Mouse (Mus musculus) CD4-positive, CD25-positive, alpha-beta regulatory T cell, adult 9 weeks (primary cell): Measurements from ENCODE around the gene Aunip. TPM values are rescaled to one million over a fixed set of nuclear protein-coding genes. Genes with fewer than 3 reads are reported as not detected.

Experiments
- polyA plus RNA-seq: library from polyadenylated mRNA; unstranded; fragments of 100-300 nt; shearing (Covaris generic); gene quantifications from one replicate; pipeline ENCODE4 v1.2.1, GENCODE M21; 2017

The Aunip gene
- 0.50 TPM for polyA plus RNA-seq

DNA sequence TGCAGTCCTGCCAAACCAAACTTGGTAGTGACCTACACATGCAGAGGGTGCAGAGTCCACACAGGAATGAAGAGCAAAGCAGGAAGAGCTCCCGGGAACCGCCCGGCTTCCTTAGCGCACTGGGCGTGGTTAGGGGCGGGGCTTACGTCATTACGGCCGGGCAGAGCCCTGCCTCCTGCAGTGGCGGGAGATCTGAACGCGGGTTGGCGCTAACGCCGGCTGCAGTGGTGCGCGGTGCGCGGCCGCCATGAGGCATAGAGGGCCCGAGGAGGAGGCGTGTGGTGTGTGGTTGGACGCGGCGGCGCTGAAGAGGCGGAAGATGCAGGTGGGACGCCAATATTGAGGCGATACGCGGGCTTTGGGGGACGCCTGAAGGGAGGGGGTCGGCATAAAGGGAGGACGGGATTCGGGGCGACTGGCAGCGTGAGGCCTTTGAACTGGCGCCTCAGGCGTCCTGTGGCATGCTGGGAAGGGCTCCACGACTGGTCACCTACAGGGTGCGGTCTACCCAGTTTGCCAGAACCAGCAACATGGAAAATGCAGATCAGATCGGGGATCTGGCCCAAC lies at the start of gene Aunip:
Gene Aunip (plus strand): TSS at position 155 of the 567 bp plus-strand sequence.

DNA sequence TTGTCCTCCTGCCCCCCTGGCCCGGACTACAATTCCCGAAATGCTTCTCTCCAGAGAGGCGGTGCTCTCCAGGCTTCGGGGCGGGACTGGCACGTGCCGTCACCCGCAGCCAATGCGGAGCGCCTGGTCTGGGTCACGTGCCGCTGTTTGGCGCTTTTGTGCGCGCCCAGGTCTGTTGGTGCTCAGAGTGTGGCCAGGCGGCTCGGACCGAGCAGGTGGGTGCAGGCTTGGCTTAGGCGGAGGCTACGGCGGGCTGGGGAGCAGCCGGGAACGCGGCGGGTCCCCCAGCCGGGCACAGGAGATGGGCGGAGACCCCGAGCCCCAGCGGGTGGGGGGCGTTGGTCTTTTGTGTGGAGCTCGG lies 42.6 kb upstream of the Aunip start, which contains the start of gene Stmn1:
Gene Stmn1 (plus strand): TSS at position 106 of the 361 bp plus-strand sequence.

DNA sequence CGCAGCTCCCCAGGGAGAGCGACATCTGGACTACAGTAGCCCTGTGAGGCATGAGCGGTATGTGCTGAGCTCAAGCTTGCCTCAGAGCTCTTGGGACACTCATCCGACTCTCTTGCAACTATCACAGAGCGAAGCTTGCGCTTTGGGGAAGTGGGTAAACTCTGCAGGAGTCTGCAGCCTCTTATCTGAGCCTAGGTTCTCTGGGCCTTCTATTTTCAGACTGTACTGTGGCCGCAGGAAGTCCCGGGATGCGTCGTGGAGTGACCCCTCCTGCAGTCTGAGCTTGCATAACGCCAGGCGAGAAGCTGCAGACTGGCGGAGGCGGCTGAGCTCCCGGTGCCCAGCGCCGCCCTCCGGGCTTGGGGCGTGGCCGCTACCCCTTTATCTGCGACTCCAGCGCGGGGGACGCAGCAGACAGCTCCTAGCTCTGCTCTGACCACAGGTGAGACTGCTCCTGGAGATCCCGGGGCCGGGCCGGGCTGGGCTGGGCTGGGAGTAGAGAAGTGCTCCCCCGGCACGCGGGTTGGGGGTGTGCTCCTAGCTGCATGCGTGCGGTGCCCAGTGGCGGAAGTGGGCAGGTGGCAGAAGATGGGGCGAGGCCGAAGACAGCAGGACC lies 14.1 kb upstream of the Aunip start, which contains the start of gene Paqr7:
Gene Paqr7 (plus strand): TSS at position 103 of the 616 bp plus-strand sequence.

DNA sequence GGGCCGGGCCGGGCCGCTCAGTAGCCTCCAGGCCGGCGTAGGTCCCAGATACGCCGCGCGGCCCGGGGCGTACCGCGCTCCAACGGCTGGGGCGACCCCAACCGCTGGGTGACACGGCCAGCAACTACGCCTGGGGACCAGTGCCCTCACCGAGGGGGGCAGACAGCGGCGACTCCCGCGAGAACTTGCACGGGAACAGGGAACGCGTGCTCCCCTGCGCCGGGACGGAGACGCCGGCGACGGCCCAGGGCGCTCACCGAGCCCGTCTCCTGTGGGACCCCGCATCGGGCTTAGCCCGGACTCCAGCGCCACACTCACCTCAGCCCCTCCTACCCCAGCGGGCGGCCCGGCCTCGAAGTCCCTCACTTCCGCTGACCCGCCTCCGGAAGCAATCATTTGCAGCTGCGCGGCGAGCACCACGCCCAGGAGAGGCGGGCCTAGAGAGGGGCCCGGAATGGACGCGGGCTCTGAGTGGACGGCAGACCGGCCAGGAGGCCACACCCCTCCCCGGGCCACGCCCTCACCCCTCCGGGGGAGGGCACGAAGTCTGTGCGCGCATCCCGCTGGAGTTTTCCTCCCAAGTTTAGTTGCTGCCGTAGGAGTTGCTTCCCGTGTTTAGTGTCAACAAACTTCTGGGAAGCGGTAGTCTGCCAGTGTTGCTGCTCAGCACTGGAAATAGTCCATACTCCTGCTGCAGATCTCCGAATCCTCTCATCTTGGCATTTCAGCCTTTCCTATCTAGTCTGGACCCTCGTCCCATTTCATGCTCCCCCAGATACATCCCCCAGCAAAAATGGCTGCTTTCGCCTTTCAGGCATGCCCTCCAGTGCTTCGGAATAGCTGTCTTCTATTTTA lies 24.4 kb downstream of the Aunip start, which contains the start of gene Mtfr1l:
Gene Mtfr1l (minus strand): TSS at position 456 of the 855 bp plus-strand sequence.

DNA sequence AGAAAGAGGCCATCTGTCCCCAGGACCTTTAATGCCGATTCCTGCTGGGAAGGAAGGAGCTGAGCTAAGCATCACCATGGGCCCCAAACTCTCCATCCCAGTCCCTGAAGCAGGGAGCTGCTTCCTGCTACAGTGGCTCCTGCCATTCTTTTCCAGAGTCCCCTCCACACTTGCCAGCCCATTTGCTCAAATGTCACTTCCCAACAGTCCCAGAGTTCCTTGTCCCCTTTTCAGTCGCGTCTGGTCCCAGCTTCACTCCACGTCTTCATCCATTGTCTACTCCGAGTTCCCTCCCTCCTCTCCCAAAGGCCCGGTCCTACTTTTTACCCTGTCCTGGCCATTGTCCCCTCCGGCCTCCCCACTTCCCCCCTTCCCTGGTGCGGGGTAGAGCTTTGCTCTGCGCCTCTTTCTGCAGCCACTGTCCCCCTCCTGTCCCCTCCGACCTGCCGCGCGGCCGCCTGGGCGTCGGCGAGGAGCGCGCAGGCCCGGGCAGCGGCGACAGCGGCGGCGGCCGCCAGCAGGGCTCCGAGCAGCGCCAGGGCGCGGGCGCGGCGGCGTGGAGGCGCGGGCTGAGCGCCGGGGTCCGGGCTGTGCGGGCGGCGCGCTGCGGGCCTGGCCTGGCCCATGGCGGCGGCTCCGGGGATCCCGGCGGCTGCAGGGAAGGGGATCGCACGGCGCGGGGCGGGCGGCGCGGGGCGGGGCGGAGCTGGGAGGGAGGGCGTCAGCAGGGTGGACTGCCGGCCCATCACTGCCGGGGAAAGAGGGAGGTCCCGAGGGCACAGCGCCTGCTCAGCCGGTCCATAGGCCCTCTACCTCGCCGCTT lies 40.9 kb downstream of the Aunip start, which contains the start of gene Selenon:
Gene Selenon (minus strand): TSS at position 673 of the 823 bp plus-strand sequence.

Other genes starting within 250 kb of the Aunip start
- 22.7 TPM for gene Pdik1l, start 223.1 kb upstream of the Aunip start, polyA plus RNA-seq
- not detected for gene Trim63, start 195.9 kb upstream of the Aunip start, polyA plus RNA-seq
- 0.52 TPM for gene Slc30a2, start 167.8 kb upstream of the Aunip start, polyA plus RNA-seq
- gene Extl1, start 127.1 kb upstream of the Aunip start, polyA plus RNA-seq: 0.73 TPM
- 1.4 TPM for gene Pafah2, start 114.7 kb upstream of the Aunip start, polyA plus RNA-seq
- 77.2 TPM for gene Stmn1, start 42.7 kb upstream of the Aunip start, polyA plus RNA-seq
- gene Paqr7, start 14.3 kb upstream of the Aunip start, polyA plus RNA-seq: 34.8 TPM
- gene Mtfr1l, start 24.4 kb downstream of the Aunip start, polyA plus RNA-seq: 124 TPM
- 1.8 TPM for gene Selenon, start 41.2 kb downstream of the Aunip start, polyA plus RNA-seq
- gene Man1c1, start 193.3 kb downstream of the Aunip start, polyA plus RNA-seq: 0.99 TPM